Mouse (Mus musculus): ENCODE results near the gene Gm5916.

Gm5916 gene

GRCm38 (mm10) chr9:36128679-36129078 lies at the start of gene Gm5916:
TSS of gene Gm5916 (minus strand) at chr9:36128779.
- DNase-seq (ENCODE audit: low spot score in 2 of 2): no peak
